1 mouse cellular context compared by ENCODE assay signal in genomic region chr14:55559799-55560201, GRCm38 (mm10).
TF ChIP-seq lines count a peak whose summit lies in the region.

Gene Dcaf11 (plus strand): TSS chr14:55560006.

TF ChIP-seq in CH12.LX, 34 proteins besides CTCF, POLR2A, EP300 and RAD21 (continued from another document):
- TF ChIP-seq UBTF (IDR thresholded peaks at IDR 0.05; ENCODE audit: low read depth, low read length) (0 out of 2 replicates have a peak, but pooled peaks have one; percentile 68), KAT2A (IDR thresholded peaks at IDR 0.05; ENCODE audit: insufficient replicate concordance, low read length) (no peak), USF1 (IDR thresholded peaks at IDR 0.05; ENCODE audit: low read depth, low read length) (peak; percentile 37), RCOR1 (conservative IDR thresholded peaks at IDR 0.05; ENCODE audit: low read depth, low read length) (no peak), CHD1 (IDR thresholded peaks at IDR 0.05; ENCODE audit: low read depth, low read length) (no peak), ZNF384 (IDR thresholded peaks at IDR 0.05; ENCODE audit: low read depth, low read length) (no peak), JUN (IDR thresholded peaks at IDR 0.05; ENCODE audit: insufficient read depth, low read depth, low read length) (no peak), USF2 (conservative IDR thresholded peaks at IDR 0.05; ENCODE audit: low read depth, low read length) (no peak), NRF1 (IDR thresholded peaks at IDR 0.05; ENCODE audit: low read depth, low read length) (peak; percentile 89), ELF1 (IDR thresholded peaks at IDR 0.05; ENCODE audit: low read depth, low read length) (peak; percentile 78; the same call in 1 of the 2 replicates), MXI1 (IDR thresholded peaks at IDR 0.05; ENCODE audit: low read depth, low read length) (no peak), MEF2A (IDR thresholded peaks at IDR 0.05; ENCODE audit: borderline replicate concordance, low read depth, low read length) (no peak), ETS1 (conservative IDR thresholded peaks at IDR 0.05; ENCODE audit: low read depth, low read length) (peak; percentile 27; the same call in 1 of the 2 replicates), SMC3 (IDR thresholded peaks at IDR 0.05; ENCODE audit: low read depth, low read length) (0 out of 2 replicates have a peak, but pooled peaks have one; percentile 18), MAX (IDR thresholded peaks at IDR 0.05; ENCODE audit: low read length) (peak; percentile 69; the same call in 1 of the 2 replicates), MAZ (IDR thresholded peaks at IDR 0.05; ENCODE audit: low read depth, low read length) (no peak), IRF4 (IDR thresholded peaks at IDR 0.05; ENCODE audit: low read depth, low read length) (no peak; the same call in 1 of the 2 replicates), NELFE (IDR thresholded peaks at IDR 0.05; ENCODE audit: low read depth, low read length) (peak; percentile 85), ZMIZ1 (IDR thresholded peaks at IDR 0.05; ENCODE audit: low read depth, low read length) (peak; percentile 79), BHLHE40 (IDR thresholded peaks at IDR 0.05; ENCODE audit: low read depth, low read length) (no peak), CHD2 (IDR thresholded peaks at IDR 0.05; ENCODE audit: low read length) (peak; percentile 89), TBP (conservative IDR thresholded peaks at IDR 0.05; ENCODE audit: low read depth, low read length) (no peak; the same call in 1 of the 2 replicates), ZKSCAN1 (IDR thresholded peaks at IDR 0.05; ENCODE audit: borderline replicate concordance, low read depth, low read length) (no peak)
